Mouse (Mus musculus) forebrain, embryonic 10.5 days (tissue): Measurements from ENCODE around the gene Pigp. TPM values are rescaled to one million over a fixed set of nuclear protein-coding genes. Genes with fewer than 3 reads are reported as not detected.

Experiments used
- DNase-seq: peaks from one replicate; pipeline ENCODE4 v3.0.0-alpha.2; 2017; ENCODE audit warnings: low spot score; ENCODE audit errors: extremely low spot score
- H3K27ac ChIP-seq: fragments of 300-500 bp; sonication (generic); 2 replicates; pipeline ENCODE4 v1.5.1; 2016; ENCODE audit warnings: mild to moderate bottlenecking
- H3K27me3 ChIP-seq: fragments of 300-500 bp; sonication (generic); 2 replicates; pipeline ENCODE4 v1.6.1; 2016; ENCODE audit warnings: mild to moderate bottlenecking; ENCODE audit not compliant: poor library complexity, severe bottlenecking
- H3K36me3 ChIP-seq: fragments of 300-500 bp; sonication (generic); replicated peaks from 2 replicates; pipeline ENCODE4 v1.6.1; 2016; ENCODE audit warnings: mild to moderate bottlenecking, moderate library complexity
- H3K4me1 ChIP-seq: fragments of 300-500 bp; sonication (generic); 2 replicates; pipeline ENCODE4 v1.6.1; 2016
- H3K4me3 ChIP-seq: fragments of 300-500 bp; sonication (generic); 2 replicates; pipeline ENCODE4 v1.5.1; 2016; ENCODE audit warnings: mild to moderate bottlenecking, moderate library complexity
- H3K9me3 ChIP-seq: fragments of 300-500 bp; sonication (generic); 2 replicates; pipeline ENCODE4 v1.6.1; 2016; ENCODE audit warnings: mild to moderate bottlenecking, moderate library complexity
- WGBS: fragments of 180-500 bp; shearing (Covaris S2); methylation state at CpG from one replicate; pipeline ENCODE4 v1.1.7; 2016; 5-methylcytosine and 5-hydroxymethylcytosine counted together
- polyA plus RNA-seq: library from polyadenylated mRNA; unstranded; fragments of >200 nt; fragmentation: Nextera tagmentation; extraction: Ambion mirVana; gene quantifications from 2 replicates; pipeline ENCODE4 v1.2.1, GENCODE M21; 2016

Pigp gene
- polyA plus RNA-seq = 89.3 and 94.9 TPM in 2 replicates

- Histone ChIP-seq H3K4me3 (peak within 1 kb of the TSS; percentile 92), H3K9me3 (no peaks in the 10 kb centered on the region), H3K27ac (peak within 1 kb of the TSS; percentile 99), H3K36me3 (no peaks in the 10 kb centered on the region), H3K4me1 (peaks cover 46% of the 10 kb centered on the region), H3K27me3 (no peaks in the 10 kb centered on the region)
- DNase-seq = peak; percentile 86
- WGBS = under 1% methylated on average over 42 of the region's 43 CpGs
These were observed at the start of gene Pigp for GRCm38 (mm10) chr16:94371301-94371931. Gene Pigp, minus strand, starts transcription at chr16:94371842.

- WGBS = 95% methylated on average over 3 of the region's 3 CpGs
- H3K36me3 ChIP-seq = peaks cover 100% of the 10 kb centered on the region
- no peak overlapping the region for H3K27ac ChIP-seq
These were observed 48.9 kb upstream of the Pigp start for GRCm38 (mm10) chr16:94420498-94420897.

GRCm38 (mm10) chr16:94414151-94414550 lies 42.5 kb upstream of the Pigp start:
- no peaks in the 10 kb centered on the region for H3K27me3 ChIP-seq
- no peak for DNase-seq
- no peak overlapping the region for H3K27ac ChIP-seq
- H3K9me3 ChIP-seq = no peaks in the 10 kb centered on the region
- H3K4me1 ChIP-seq = no peaks in the 10 kb centered on the region
- H3K4me3 ChIP-seq = no peak overlapping the region
- WGBS = 95% methylated on average over 6 of the region's 6 CpGs
- peaks cover 98% of the 10 kb centered on the region for H3K36me3 ChIP-seq

More at GRCm38 (mm10) chr16:94420498-94420897, 48.9 kb upstream of the Pigp start:
- Histone ChIP-seq H3K4me3 (no peak overlapping the region), H3K27me3 (no peaks in the 10 kb centered on the region), H3K9me3 (peaks cover 7% of the 10 kb centered on the region), H3K4me1 (no peaks in the 10 kb centered on the region)
- DNase-seq = no peak

DNA sequence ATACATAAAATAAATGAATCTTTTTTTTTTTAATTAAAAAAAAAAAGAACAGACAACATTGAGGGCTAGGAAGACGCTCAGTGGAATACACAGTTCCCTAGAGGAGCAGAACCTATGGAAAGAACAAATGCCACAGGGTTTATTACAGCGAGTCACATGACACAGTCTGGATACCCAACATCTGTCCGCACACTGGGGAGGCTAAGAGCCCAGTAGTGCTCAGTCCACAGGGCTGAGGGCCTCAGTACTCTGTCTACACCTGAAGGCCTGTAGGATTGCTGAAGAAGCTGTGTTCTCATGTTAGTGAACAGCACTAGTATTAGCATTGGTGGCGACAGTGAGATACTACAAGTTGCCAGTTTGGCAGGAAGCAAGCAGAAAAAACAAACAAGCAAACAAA lies 41.1 kb upstream of the Pigp start:
- peaks cover 94% of the 10 kb centered on the region for H3K36me3 ChIP-seq
- no peak for DNase-seq
- H3K27ac ChIP-seq = no peak overlapping the region
- WGBS = 95% methylated on average over 4 of the region's 4 CpGs
- H3K27me3 ChIP-seq = no peaks in the 10 kb centered on the region
- no peak overlapping the region for H3K4me3 ChIP-seq
- no peaks in the 10 kb centered on the region for H3K9me3 ChIP-seq
- no peaks in the 10 kb centered on the region for H3K4me1 ChIP-seq

GRCm38 (mm10) chr16:94412198-94412597 lies 40.6 kb upstream of the Pigp start:
- Histone ChIP-seq H3K27ac (no peak overlapping the region), H3K4me3 (no peak overlapping the region), H3K4me1 (no peaks in the 10 kb centered on the region), H3K36me3 (peaks cover 94% of the 10 kb centered on the region), H3K9me3 (no peaks in the 10 kb centered on the region), H3K27me3 (no peaks in the 10 kb centered on the region)
- WGBS = 93% methylated on average over 2 of the region's 2 CpGs
- DNase-seq = no peak

- Histone ChIP-seq H3K4me1 (no peaks in the 10 kb centered on the region), H3K27ac (no peak overlapping the region), H3K4me3 (no peak overlapping the region), H3K36me3 (peaks cover 92% of the 10 kb centered on the region), H3K27me3 (no peaks in the 10 kb centered on the region), H3K9me3 (no peaks in the 10 kb centered on the region)
- DNase-seq = no peak
- WGBS = 87% methylated on average over 3 of the region's 3 CpGs
These were observed 39.6 kb upstream of the Pigp start for GRCm38 (mm10) chr16:94411287-94411686.

DNA sequence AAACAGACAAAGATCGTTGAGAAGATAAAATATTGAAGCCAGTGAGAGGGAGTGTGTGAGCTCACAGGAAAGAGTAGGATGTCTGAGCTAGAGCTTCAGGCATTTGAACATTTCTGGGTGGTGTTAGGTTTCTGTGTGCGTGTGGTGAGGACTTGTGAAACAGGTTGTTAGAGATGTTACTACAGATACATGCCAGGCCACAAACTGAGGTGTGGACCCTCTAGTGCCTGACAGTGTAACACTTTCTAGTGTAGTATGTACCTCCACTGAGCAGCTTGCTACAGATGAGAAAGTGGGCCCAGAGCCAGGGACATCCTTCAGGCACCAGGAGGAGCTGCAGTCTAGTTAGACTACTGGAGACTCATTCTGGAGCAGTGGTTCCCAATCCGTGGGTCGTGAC lies 30.5 kb upstream of the Pigp start:
- Histone ChIP-seq H3K4me1 (peaks cover 7% of the 10 kb centered on the region; the same call in 1 of the 2 replicates), H3K4me3 (no peak overlapping the region), H3K27me3 (no peaks in the 10 kb centered on the region), H3K27ac (no peak overlapping the region), H3K36me3 (peaks cover 50% of the 10 kb centered on the region), H3K9me3 (no peaks in the 10 kb centered on the region)
- WGBS = 95% methylated on average over 4 of the region's 4 CpGs
- DNase-seq = no peak

GRCm38 (mm10) chr16:94401636-94402035 lies 30.0 kb upstream of the Pigp start:
- Histone ChIP-seq H3K36me3 (peaks cover 48% of the 10 kb centered on the region), H3K27ac (no peak overlapping the region), H3K9me3 (no peaks in the 10 kb centered on the region), H3K4me1 (peaks cover 7% of the 10 kb centered on the region; the same call in 1 of the 2 replicates), H3K4me3 (no peak overlapping the region), H3K27me3 (no peaks in the 10 kb centered on the region)
- WGBS = 59% methylated on average over 2 of the region's 2 CpGs
- DNase-seq = no peak

GRCm38 (mm10) chr16:94399141-94399540 lies 27.5 kb upstream of the Pigp start:
- Histone ChIP-seq H3K27ac (no peak overlapping the region), H3K4me1 (peaks cover 7% of the 10 kb centered on the region; the same call in 1 of the 2 replicates), H3K36me3 (peaks cover 50% of the 10 kb centered on the region), H3K4me3 (no peak overlapping the region), H3K9me3 (no peaks in the 10 kb centered on the region), H3K27me3 (no peaks in the 10 kb centered on the region)
- DNase-seq = no peak
- WGBS = 85% methylated on average over 2 of the region's 2 CpGs

DNA sequence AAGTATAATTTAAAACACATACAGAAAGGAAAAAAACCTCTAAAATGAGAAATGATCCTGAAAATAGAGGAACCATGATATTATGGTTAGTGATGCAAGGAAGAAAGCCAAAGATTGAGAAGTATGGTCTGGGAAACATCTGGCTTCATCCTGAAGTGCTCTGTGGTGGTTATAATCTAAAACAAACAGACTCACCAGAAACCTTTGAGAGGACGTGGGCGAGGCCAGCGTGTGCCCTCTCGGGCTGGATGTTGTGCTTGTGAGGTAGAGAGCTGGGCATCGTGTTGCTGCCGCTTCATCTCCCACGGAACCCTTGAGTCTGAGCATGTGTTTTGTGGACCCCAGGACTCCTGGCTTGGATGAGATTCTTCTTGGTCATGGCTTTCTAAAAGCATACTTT lies 25.0 kb upstream of the Pigp start:
- DNase-seq = no peak
- H3K4me3 ChIP-seq = no peak overlapping the region
- peaks cover 7% of the 10 kb centered on the region; the same call in 1 of the 2 replicates for H3K4me1 ChIP-seq
- no peak overlapping the region for H3K27ac ChIP-seq
- H3K36me3 ChIP-seq = peaks cover 45% of the 10 kb centered on the region
- no peaks in the 10 kb centered on the region for H3K9me3 ChIP-seq
- no peaks in the 10 kb centered on the region for H3K27me3 ChIP-seq
- WGBS = 90% methylated on average over 7 of the region's 7 CpGs

DNA sequence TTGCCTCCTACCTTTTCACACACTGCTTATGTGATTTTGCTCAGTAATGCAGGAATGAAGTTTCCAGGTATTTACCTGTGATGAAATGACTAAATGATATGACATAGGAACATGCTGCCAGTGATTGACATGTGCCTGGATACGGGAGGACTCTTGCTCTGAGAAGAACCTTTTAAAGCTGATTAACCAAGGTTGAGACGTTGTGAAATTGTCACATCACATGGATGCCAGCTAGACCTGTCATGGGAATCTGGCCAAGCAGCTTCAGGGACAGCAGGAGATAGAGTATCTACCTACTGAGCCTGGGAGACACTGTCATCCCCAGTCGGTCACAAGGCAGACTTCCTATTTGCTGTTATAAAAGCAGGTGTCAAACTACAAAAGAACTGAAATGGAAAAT lies 23.4 kb upstream of the Pigp start:
- WGBS = 89% methylated on average over 3 of the region's 3 CpGs
- H3K9me3 ChIP-seq = no peaks in the 10 kb centered on the region

GRCm38 (mm10) chr16:94392299-94392698 lies 20.7 kb upstream of the Pigp start:
- no peak overlapping the region for H3K27ac ChIP-seq
- no peaks in the 10 kb centered on the region for H3K4me1 ChIP-seq
- 90% methylated on average over 4 of the region's 4 CpGs for whole genome bisulfite sequencing
- no peaks in the 10 kb centered on the region for H3K9me3 ChIP-seq
- no peaks in the 10 kb centered on the region for H3K27me3 ChIP-seq
- no peak overlapping the region for H3K4me3 ChIP-seq
- peaks cover 46% of the 10 kb centered on the region for H3K36me3 ChIP-seq
- DNase-seq = no peak

More for the DNA sequence above, 23.4 kb upstream of the Pigp start:
- Histone ChIP-seq H3K36me3 (peaks cover 45% of the 10 kb centered on the region), H3K4me3 (no peak overlapping the region), H3K27me3 (no peaks in the 10 kb centered on the region), H3K27ac (no peak overlapping the region), H3K4me1 (no peaks in the 10 kb centered on the region)
- DNase-seq = no peak

GRCm38 (mm10) chr16:94387690-94388089 lies 16.0 kb upstream of the Pigp start:
- Histone ChIP-seq H3K4me1 (no peaks in the 10 kb centered on the region), H3K36me3 (peaks cover 37% of the 10 kb centered on the region), H3K27me3 (no peaks in the 10 kb centered on the region), H3K27ac (no peak overlapping the region), H3K4me3 (no peak overlapping the region), H3K9me3 (no peaks in the 10 kb centered on the region)
- DNase-seq = no peak
- WGBS = 94% methylated on average over 7 of the region's 7 CpGs
